Mouse (Mus musculus): ENCODE results near the gene Tpd52l1. TPM values are rescaled to one million over a fixed set of nuclear protein-coding genes. Genes with fewer than 3 reads are reported as not detected.
"Not testable (repeated sequence)": the region's sequence is repeated elsewhere in the genome, so short reads cannot be mapped to it uniquely, and the experiment has no call there.

Tpd52l1 gene
- polyA plus RNA-seq, 1 experiment from 2014 or later, result 15.5 TPM

GRCm38 (mm10) chr10:31417956-31418355 lies 27.8 kb downstream of the Tpd52l1 start:
- Histone ChIP-seq H3K27ac (replicated peaks) (no peak overlapping the region), H3K4me2 (no peak overlapping the region), H3K27me3 (replicated peaks) (no peaks in the 10 kb centered on the region), H3K4me3 (no peak overlapping the region), H3K36me3 (no peaks in the 10 kb centered on the region), H3K9me3 (no peaks in the 10 kb centered on the region), H3K9ac (no peak overlapping the region), H3K4me1 (peaks cover 5% of the 10 kb centered on the region; the same call in 1 of the 2 replicates)
- no peak for ATAC-seq (ENCODE audit: extremely low read depth, insufficient number of reproducible peaks, low FRiP score, low TSS enrichment)

DNA sequence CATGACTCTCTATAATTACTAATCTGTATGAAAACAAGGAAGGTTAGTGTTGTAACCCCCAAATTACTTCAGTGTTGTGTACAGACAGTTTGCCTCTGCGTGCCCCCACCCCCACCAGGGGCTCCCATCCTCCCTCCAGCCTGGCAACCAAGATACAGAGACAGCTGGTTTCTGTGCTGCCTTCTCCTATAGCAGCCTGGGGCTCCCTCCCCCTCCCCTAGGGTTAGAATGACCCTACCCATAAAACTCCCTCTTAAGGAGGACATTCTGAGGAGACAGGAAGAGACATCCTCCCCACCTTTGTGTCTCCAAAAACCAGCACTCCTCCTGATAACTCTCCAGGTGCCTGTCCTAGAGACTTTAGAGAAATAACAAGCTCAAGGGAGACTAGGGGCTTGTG lies 52.8 kb downstream of the Tpd52l1 start:
- H3K4me2 ChIP-seq, result no peak overlapping the region
- WGBS, result 67% methylated on average over 1 of the region's 1 CpGs
- ATAC-seq (ENCODE audit: extremely low read depth, insufficient number of reproducible peaks, low FRiP score, low TSS enrichment), result no peak
- H3K36me3 ChIP-seq, result no peaks in the 10 kb centered on the region
- H3K4me3 ChIP-seq, result no peak overlapping the region
- no peaks in the 10 kb centered on the region for H3K27me3 ChIP-seq (replicated peaks)
- H3K4me1 ChIP-seq, result peaks cover 4% of the 10 kb centered on the region; the same call in 1 of the 2 replicates
- H3K9ac ChIP-seq, result no peak overlapping the region
- H3K9me3 ChIP-seq, result no peaks in the 10 kb centered on the region
- no peak overlapping the region for H3K27ac ChIP-seq (replicated peaks)

DNA sequence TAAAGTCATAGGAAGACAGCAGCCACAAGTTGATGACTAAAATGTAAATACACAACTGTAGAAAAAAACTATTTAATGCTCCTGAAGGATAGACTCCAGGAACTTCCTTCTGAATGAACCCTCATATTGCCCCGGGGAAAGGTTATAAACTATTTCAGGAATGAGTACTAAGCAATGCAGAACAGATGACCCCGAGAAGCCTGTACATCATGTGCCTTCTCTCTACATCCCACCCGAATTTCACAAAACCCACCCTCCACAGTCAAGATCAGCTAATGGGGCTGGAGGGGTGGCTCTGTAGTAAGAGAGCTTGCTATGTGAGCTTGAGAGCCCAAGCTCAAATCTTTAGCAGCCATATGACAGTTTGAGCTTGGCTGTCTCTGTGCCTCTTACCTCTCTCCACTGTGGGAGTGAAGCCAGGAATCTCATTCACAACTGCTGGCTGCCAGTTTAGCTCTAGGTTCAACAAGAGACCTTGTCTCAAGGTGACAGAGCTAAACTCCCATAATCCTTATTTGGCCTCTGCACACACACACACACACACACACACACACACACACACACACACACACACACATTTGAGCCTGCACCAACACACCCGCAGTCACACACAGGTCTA lies 54.9 kb downstream of the Tpd52l1 start:
- peak overlapping the region; percentile 44; the same call in 1 of the 2 replicates for H3K27ac ChIP-seq (replicated peaks)
- peak overlapping the region; percentile 6; the same call in 1 of the 2 replicates for H3K4me2 ChIP-seq
- no peaks in the 10 kb centered on the region for H3K27me3 ChIP-seq (replicated peaks)
- ATAC-seq (ENCODE audit: extremely low read depth, insufficient number of reproducible peaks, low FRiP score, low TSS enrichment), result no peak
- 57% methylated on average over 4 of the region's 4 CpGs for WGBS
- no peak overlapping the region for H3K4me3 ChIP-seq
- no peaks in the 10 kb centered on the region for H3K9me3 ChIP-seq
- H3K36me3 ChIP-seq, result no peaks in the 10 kb centered on the region
- H3K9ac ChIP-seq, result no peak overlapping the region
- peaks cover 8% of the 10 kb centered on the region; the same call in 1 of the 2 replicates for H3K4me1 ChIP-seq

DNA sequence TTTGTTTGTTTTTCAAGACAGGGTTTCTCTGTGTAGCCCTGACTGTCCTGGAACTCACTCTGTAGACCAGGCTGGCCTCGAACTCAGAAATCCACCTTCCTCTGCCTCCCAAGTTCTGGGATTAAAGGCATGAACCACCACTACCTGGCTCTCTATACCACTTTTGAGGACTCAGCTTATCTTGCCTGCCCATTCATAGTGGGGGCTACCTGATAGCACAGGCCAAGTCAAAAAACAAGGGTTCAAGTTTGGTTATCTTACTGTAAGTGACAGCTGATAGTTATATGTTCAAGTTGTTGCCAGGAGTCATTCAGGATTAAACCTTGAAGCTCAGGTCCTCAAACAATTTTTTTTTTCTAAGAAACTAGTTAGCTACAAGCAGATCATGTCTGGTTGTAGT lies 57.2 kb downstream of the Tpd52l1 start:
- ATAC-seq (ENCODE audit: extremely low read depth, insufficient number of reproducible peaks, low FRiP score, low TSS enrichment), result not testable (repeated sequence)
- WGBS, result 78% methylated on average over 1 of the region's 1 CpGs

GRCm38 (mm10) chr10:31370200-31370599 lies 75.6 kb downstream of the Tpd52l1 start:
- H3K4me1 ChIP-seq; H3K4me3 ChIP-seq; H3K36me3 ChIP-seq; H3K27ac ChIP-seq (replicated peaks); H3K27me3 ChIP-seq (replicated peaks); H3K9me3 ChIP-seq; H3K4me2 ChIP-seq; ATAC-seq (ENCODE audit: extremely low read depth, insufficient number of reproducible peaks, low FRiP score, low TSS enrichment); H3K9ac ChIP-seq: not testable (repeated sequence)
- WGBS, result 11% methylated on average over 4 of the region's 5 CpGs

More for the DNA sequence above, 57.2 kb downstream of the Tpd52l1 start:
- not testable (repeated sequence) for H3K27me3 ChIP-seq (replicated peaks); H3K9me3 ChIP-seq; H3K4me2 ChIP-seq; H3K27ac ChIP-seq (replicated peaks); H3K4me3 ChIP-seq; H3K9ac ChIP-seq; H3K36me3 ChIP-seq
- peaks cover 15% of the 10 kb centered on the region for H3K4me1 ChIP-seq

GRCm38 (mm10) chr10:31359749-31360148 lies 86.0 kb downstream of the Tpd52l1 start:
- H3K36me3 ChIP-seq, result no peaks in the 10 kb centered on the region
- H3K9ac ChIP-seq, result no peak overlapping the region
- 59% methylated on average over 4 of the region's 4 CpGs for WGBS
- H3K4me1 ChIP-seq, result no peaks in the 10 kb centered on the region
- ATAC-seq (ENCODE audit: extremely low read depth, insufficient number of reproducible peaks, low FRiP score, low TSS enrichment), result no peak
- H3K9me3 ChIP-seq, result no peaks in the 10 kb centered on the region
- H3K27ac ChIP-seq (replicated peaks), result no peak overlapping the region
- no peaks in the 10 kb centered on the region for H3K27me3 ChIP-seq (replicated peaks)
- no peak overlapping the region for H3K4me2 ChIP-seq
- H3K4me3 ChIP-seq, result no peak overlapping the region

GRCm38 (mm10) chr10:31354886-31355461 lies 90.8 kb downstream of the Tpd52l1 start:
- Histone ChIP-seq H3K9me3 (no peaks in the 10 kb centered on the region), H3K27me3 (replicated peaks) (no peaks in the 10 kb centered on the region), H3K4me3 (no peak overlapping the region), H3K4me1 (no peaks in the 10 kb centered on the region), H3K4me2 (no peak overlapping the region), H3K36me3 (no peaks in the 10 kb centered on the region), H3K27ac (replicated peaks) (no peak overlapping the region), H3K9ac (no peak overlapping the region)
- no peak for ATAC-seq (ENCODE audit: extremely low read depth, insufficient number of reproducible peaks, low FRiP score, low TSS enrichment)
- WGBS, result 81% methylated on average over 7 of the region's 7 CpGs

GRCm38 (mm10) chr10:31354141-31354540 lies 91.6 kb downstream of the Tpd52l1 start:
- H3K9me3 ChIP-seq, result no peaks in the 10 kb centered on the region
- H3K27ac ChIP-seq (replicated peaks), result no peak overlapping the region
- no peaks in the 10 kb centered on the region for H3K36me3 ChIP-seq
- no peak overlapping the region for H3K9ac ChIP-seq
- H3K27me3 ChIP-seq (replicated peaks), result no peaks in the 10 kb centered on the region
- H3K4me1 ChIP-seq, result no peaks in the 10 kb centered on the region
- ATAC-seq (ENCODE audit: extremely low read depth, insufficient number of reproducible peaks, low FRiP score, low TSS enrichment), result no peak
- H3K4me3 ChIP-seq, result no peak overlapping the region
- 79% methylated on average over 2 of the region's 2 CpGs for WGBS
- H3K4me2 ChIP-seq, result no peak overlapping the region

GRCm38 (mm10) chr10:31352845-31353427 lies 92.8 kb downstream of the Tpd52l1 start:
- Histone ChIP-seq H3K4me1 (no peaks in the 10 kb centered on the region), H3K9ac (no peak overlapping the region), H3K4me3 (no peak overlapping the region), H3K4me2 (no peak overlapping the region), H3K36me3 (no peaks in the 10 kb centered on the region), H3K27ac (replicated peaks) (no peak overlapping the region), H3K9me3 (no peaks in the 10 kb centered on the region), H3K27me3 (replicated peaks) (no peaks in the 10 kb centered on the region)
- no peak for ATAC-seq (ENCODE audit: extremely low read depth, insufficient number of reproducible peaks, low FRiP score, low TSS enrichment)
- 78% methylated on average over 1 of the region's 1 CpGs for WGBS

GRCm38 (mm10) chr10:31351056-31351455 lies 94.7 kb downstream of the Tpd52l1 start:
- H3K9me3 ChIP-seq, result no peaks in the 10 kb centered on the region
- H3K4me3 ChIP-seq, result no peak overlapping the region
- no peak overlapping the region for H3K4me2 ChIP-seq
- H3K27me3 ChIP-seq (replicated peaks), result no peaks in the 10 kb centered on the region
- H3K4me1 ChIP-seq, result no peaks in the 10 kb centered on the region
- 74% methylated on average over 2 of the region's 2 CpGs for WGBS
- no peak overlapping the region for H3K27ac ChIP-seq (replicated peaks)
- no peak for ATAC-seq (ENCODE audit: extremely low read depth, insufficient number of reproducible peaks, low FRiP score, low TSS enrichment)
- no peaks in the 10 kb centered on the region for H3K36me3 ChIP-seq
- no peak overlapping the region for H3K9ac ChIP-seq

- Histone ChIP-seq H3K9me3 (no peaks in the 10 kb centered on the region), H3K27ac (replicated peaks) (no peak overlapping the region), H3K4me2 (no peak overlapping the region), H3K4me3 (no peak overlapping the region), H3K36me3 (no peaks in the 10 kb centered on the region), H3K9ac (no peak overlapping the region), H3K4me1 (no peaks in the 10 kb centered on the region), H3K27me3 (replicated peaks) (no peaks in the 10 kb centered on the region)
- ATAC-seq (ENCODE audit: extremely low read depth, insufficient number of reproducible peaks, low FRiP score, low TSS enrichment), result no peak
- WGBS, result 58% methylated on average over 8 of the region's 8 CpGs
Observed at GRCm38 (mm10) chr10:31346401-31346800, 99.4 kb downstream of the Tpd52l1 start.

DNA sequence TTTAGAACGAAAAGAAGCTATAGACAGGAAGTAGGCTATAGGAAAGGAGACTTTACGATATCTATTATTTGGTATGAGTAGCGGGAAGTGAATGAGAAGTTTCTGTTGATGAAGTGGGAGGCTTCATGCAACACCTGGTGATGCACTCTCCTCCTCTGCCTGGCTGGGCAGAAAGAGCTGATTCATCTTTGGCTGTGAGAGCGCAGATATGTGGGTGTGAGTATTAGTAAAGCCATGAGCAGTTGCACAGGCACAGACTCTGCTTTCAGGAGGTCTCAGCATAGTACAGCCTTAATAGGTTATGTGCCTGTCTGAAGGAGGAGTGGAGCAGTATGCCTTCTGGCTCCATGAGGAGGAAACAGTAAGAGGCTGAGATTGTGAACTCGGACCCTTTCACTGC lies 109.3 kb downstream of the Tpd52l1 start:
- Histone ChIP-seq H3K4me3 (no peak overlapping the region), H3K9ac (no peak overlapping the region), H3K27me3 (replicated peaks) (no peaks in the 10 kb centered on the region), H3K4me1 (peaks cover 1% of the 10 kb centered on the region; the same call in 1 of the 2 replicates), H3K27ac (replicated peaks) (no peak overlapping the region), H3K9me3 (no peaks in the 10 kb centered on the region), H3K36me3 (no peaks in the 10 kb centered on the region), H3K4me2 (no peak overlapping the region)
- 76% methylated on average over 5 of the region's 5 CpGs for WGBS
- ATAC-seq (ENCODE audit: extremely low read depth, insufficient number of reproducible peaks, low FRiP score, low TSS enrichment), result no peak
